9 mouse cellular contexts compared by ENCODE assay signal in genomic region chr5:107200853-107201341, GRCm38 (mm10).
A peak's percentile ranks its signal among the peaks of the same experiment; 100 is the strongest.
DNase-seq lines count a peak whose midpoint lies in the region; ATAC-seq and TF ChIP-seq lines count a peak whose summit lies in the region.
"Had no signal": no experiment of that assay in that cellular context is flagged by ENCODE, and none has a peak within 500 bp of the region (broad histone marks: within the 10 kb centered on the region; RNA-seq: fewer than 3 reads in every experiment).

No protein-coding gene starts in this region.

- no peaks in the 10 kb centered on the region for H3K9me3 ChIP-seq in lung, embryonic 16.5 days (ENCODE audit: control insufficient read depth, low read length)
- no peaks in the 10 kb centered on the region for H3K9me3 ChIP-seq in midbrain, postnatal 0 days (ENCODE audit: low read length)
- H3K9me3 ChIP-seq: neural tube, embryonic 12.5 days had no signal

- H3K9ac ChIP-seq in lung, embryonic 16.5 days (ENCODE audit: low read length), result peak overlapping the region; percentile 32; the same call in 1 of the 2 replicates
- no peak overlapping the region for H3K9ac ChIP-seq in midbrain, postnatal 0 days (replicated peaks; ENCODE audit: low read length, poor library complexity, severe bottlenecking)
- H3K9ac ChIP-seq: neural tube, embryonic 12.5 days had no signal

- no peak for TF ChIP-seq CTCF in embryonic fibroblast, embryonic 13.5 days (IDR thresholded peaks at IDR 0.05; ENCODE audit: borderline replicate concordance, insufficient read depth, low read length)
- TF ChIP-seq CTCF in midbrain, postnatal 0 days (IDR thresholded peaks at IDR 0.05), result no peak

- H3K4me1 ChIP-seq in embryonic fibroblast, embryonic 13.5 days (ENCODE audit: control insufficient read depth, insufficient read depth, low read length), result peaks cover 22% of the 10 kb centered on the region
- peaks cover 41% of the 10 kb centered on the region for H3K4me1 ChIP-seq in lung, embryonic 16.5 days (replicated peaks; ENCODE audit: control insufficient read depth, insufficient read depth, low read length)
- H3K4me1 ChIP-seq in midbrain, postnatal 0 days (ENCODE audit: insufficient read depth, low read length), result no peaks in the 10 kb centered on the region

- no peak for TF ChIP-seq POLR2A in embryonic fibroblast, embryonic 13.5 days (IDR thresholded peaks at IDR 0.05; ENCODE audit: low read depth, low read length)

- no peak overlapping the region for H3K4me3 ChIP-seq in embryonic fibroblast, embryonic 13.5 days (ENCODE audit: insufficient read depth, low read length)
- H3K4me3 ChIP-seq in lung, embryonic 16.5 days (ENCODE audit: low read length), result no peak overlapping the region
- no peak overlapping the region for H3K4me3 ChIP-seq in midbrain, postnatal 0 days (ENCODE audit: low read depth, low read length)
- H3K4me3 ChIP-seq: neural tube, embryonic 12.5 days had no signal

- 40% methylated on average over 12 of the region's 12 CpGs for WGBS in lung, embryonic 16.5 days
- 68% methylated on average over 12 of the region's 12 CpGs for WGBS in midbrain, postnatal 0 days

- no peak overlapping the region for H3K4me2 ChIP-seq in lung, embryonic 16.5 days (ENCODE audit: low read depth, low read length)
- no peak overlapping the region for H3K4me2 ChIP-seq in midbrain, postnatal 0 days (ENCODE audit: low read depth, low read length, poor library complexity, severe bottlenecking)
- H3K4me2 ChIP-seq: neural tube, embryonic 12.5 days had no signal

- H3K27me3 ChIP-seq in lung, embryonic 16.5 days (ENCODE audit: control insufficient read depth, insufficient read depth, low read depth, low read length), result no peaks in the 10 kb centered on the region
- H3K27me3 ChIP-seq in midbrain, postnatal 0 days (ENCODE audit: insufficient read depth, low read length), result no peaks in the 10 kb centered on the region
- H3K27me3 ChIP-seq: neural tube, embryonic 12.5 days had no signal

- DNase-seq in adrenal gland, postnatal 10 days, result peak; percentile 64
- no peak for DNase-seq in adrenal gland, postnatal 25 days
- peak; percentile 31 for DNase-seq in kidney, adult 18-20 months
- no peak for DNase-seq in midbrain, postnatal 0 days (ENCODE audit: low spot score)
- no peak for DNase-seq in left cerebral cortex, adult 11 months (ENCODE audit: low spot score)

- H3K36me3 ChIP-seq in lung, embryonic 16.5 days (ENCODE audit: control insufficient read depth, insufficient read depth, low read length), result no peaks in the 10 kb centered on the region
- no peaks in the 10 kb centered on the region for H3K36me3 ChIP-seq in midbrain, postnatal 0 days (ENCODE audit: insufficient read depth, low read length)
- H3K36me3 ChIP-seq: neural tube, embryonic 12.5 days had no signal

- H3K27ac ChIP-seq in embryonic fibroblast, embryonic 13.5 days (ENCODE audit: insufficient read depth, low read length), result peak overlapping the region; percentile 91
- peak overlapping the region; percentile 83 for H3K27ac ChIP-seq in lung, embryonic 16.5 days (ENCODE audit: low read length)
- H3K27ac ChIP-seq in midbrain, postnatal 0 days (ENCODE audit: low read depth, low read length), result no peak overlapping the region
- H3K27ac ChIP-seq: neural tube, embryonic 12.5 days had no signal

- ATAC-seq in lung, embryonic 16.5 days (ENCODE audit: low read depth), result no peak
- ATAC-seq in midbrain, postnatal 0 days (ENCODE audit: low FRiP score), result no peak
- no peak for ATAC-seq in erythroid progenitor cell, adult 5-6 weeks (replicated peaks; ENCODE audit: low FRiP score, poor library complexity, severe bottlenecking)

Comparison
In these comparisons a context has a peak if more than half of its experiments do, and no peak if none do; other contexts are left out.
1. DNase-seq: peak in adrenal gland, postnatal 10 days (single experiment) and kidney, adult 18-20 months (single experiment); none in adrenal gland, postnatal 25 days (single experiment), midbrain, postnatal 0 days (single experiment) and left cerebral cortex, adult 11 months (single experiment).